Mouse (Mus musculus) kidney, adult 8-10 months (tissue): ENCODE measurements around the gene Cd200.
"Not testable (repeated sequence)": the region's sequence is repeated elsewhere in the genome, so short reads cannot be mapped to it uniquely, and the experiment has no call there.

Source experiments
- DNase-seq, 2 experiments: peaks; one replicate each; pipeline ENCODE4 v3.0.0; 2022

The Cd200 gene

DNA sequence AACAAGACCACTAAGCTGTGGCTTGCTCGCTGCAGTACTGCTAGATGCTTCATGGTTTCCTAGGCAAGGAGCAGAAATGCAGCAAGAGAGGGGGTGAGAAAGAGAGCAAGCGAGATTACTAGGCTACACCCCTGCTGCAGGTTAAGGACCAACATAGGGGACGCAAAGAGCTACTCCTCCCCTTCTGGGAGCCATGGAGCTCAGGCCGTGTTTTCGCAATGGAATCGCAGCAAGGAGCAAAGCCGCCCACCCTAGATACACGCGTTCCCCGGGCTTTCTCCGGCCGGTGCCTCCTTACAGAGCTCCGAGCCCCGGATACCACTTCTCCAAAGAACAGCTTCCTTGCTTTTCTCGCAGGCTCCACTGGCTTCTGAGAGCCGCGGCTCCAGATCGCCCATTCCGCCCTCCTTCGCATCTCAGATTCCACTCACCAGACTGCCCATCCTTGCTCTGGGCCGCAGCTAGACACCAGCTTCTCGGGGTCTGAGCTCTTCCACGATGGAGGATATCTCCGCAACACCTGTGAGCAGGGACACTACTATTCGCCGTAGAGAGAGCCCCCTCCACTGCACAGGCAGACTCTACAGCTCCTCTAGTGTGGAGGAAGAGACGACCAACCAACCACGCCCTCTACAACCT lies at the start of gene Cd200:
Gene Cd200, minus strand, starts transcription at position 629 of the 639 bp plus-strand sequence.
- DNase-seq, result peak; percentile 33 to 45

- DNase-seq, result no peak
These were observed 45.9 kb upstream of the Cd200 start for GRCm38 (mm10) chr16:45454762-45455161.

DNA sequence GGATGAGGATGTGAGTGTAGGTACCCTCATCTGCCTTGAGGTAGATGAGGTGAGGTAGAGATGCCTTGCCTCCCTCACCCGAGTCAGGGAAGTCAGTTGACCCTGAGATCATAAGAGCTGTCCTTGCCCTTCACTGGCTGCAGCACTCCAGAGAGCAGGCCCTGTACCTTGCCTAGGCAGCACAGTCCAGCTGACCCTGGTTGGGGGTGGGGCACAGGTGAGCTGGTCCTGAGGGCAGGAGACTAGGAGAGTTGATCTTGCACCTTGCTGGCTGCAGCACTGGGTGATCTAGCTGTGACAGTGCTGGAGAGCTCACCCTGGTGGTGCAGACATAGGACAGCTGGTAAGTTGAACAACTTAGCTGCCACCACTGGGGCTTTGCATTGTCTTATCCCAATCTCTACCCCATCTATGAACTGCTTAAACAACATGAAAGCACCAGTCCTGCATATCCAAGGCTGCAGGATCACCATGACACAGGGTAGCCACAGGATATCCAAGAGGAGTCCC lies 28.4 kb upstream of the Cd200 start:
- no peak for DNase-seq

DNA sequence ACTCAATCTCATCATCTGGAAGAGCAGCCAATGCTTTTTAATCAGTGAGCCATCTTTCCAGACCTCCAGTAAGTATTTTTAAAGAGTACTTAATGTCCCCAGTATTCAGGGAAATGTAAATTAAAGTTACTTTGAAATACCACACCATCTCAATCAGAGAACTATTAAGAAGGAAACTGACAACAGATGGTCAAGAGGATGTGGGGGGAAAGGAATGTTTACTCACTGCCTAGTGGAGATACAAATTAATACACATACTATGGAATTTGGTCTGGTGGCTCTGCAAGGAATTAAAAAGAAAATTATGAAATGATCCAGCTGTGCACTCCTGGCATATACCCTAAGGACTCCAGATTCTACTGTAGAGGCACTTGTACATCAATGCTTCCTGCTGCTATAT lies 26.7 kb upstream of the Cd200 start:
- DNase-seq, result no peak

DNA sequence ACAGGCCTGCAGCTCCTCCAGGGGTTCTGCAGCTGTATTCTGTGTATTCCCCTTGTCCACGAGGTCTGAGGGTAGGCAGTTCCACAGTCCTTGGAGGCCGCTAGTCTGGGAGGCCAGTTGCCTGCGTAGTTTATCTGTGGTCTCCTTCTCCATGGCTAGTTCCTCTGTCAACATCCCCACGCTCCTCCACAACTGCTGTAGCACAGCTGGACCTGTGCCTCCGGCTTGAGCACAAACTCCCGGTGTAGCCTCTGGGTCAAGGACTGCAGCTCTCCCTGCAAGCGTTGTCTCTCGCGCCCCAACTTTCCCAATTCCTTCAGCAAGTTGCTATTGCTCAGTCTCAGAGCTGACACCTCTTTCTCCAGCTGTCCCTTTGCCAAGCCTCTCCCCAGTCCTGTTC lies 18.8 kb upstream of the Cd200 start:
- DNase-seq, result no peak

GRCm38 (mm10) chr16:45413497-45413896 lies 4.6 kb upstream of the Cd200 start:
- DNase-seq, result no peak

GRCm38 (mm10) chr16:45409064-45409446 lies 202 bp upstream of the Cd200 start:
- not testable (repeated sequence) for DNase-seq

DNA sequence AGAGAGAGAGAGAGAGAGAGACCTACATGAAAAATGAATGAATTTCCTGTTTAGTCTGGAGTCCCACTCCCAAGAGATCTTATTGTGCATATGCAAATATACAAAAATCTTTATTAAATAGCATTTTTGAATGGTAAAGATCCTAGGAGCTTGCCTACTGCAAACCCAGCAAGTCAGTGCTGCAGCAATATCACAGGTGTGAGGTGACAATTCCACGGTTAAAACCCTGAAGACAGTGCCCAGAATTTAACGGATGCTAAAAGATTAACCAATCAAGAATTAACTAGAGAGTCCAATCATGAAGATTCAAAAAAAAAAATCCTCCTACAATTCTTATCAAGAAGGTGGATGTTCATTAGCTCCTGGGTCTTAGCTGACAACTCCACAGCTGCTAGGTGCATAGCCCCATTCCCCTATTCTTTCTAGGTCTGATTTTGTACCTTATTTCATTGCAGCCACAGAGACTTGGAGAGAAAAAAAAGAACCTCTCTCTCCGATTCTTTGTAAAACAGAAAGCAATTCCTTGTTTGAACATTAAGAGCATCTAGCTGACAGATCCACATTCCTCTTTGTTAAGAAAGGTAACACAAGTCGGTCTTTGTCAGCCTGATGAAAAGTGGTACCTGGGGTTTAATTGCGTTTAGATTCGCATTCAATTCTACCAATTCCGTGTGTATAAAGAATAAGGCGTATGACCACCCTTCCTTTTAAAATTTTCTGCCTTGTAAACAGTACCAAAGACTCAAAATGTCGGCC lies 1.0 kb downstream of the Cd200 start:
- DNase-seq, result no peak

- no peak for DNase-seq
These were observed 1.8 kb downstream of the Cd200 start for GRCm38 (mm10) chr16:45407091-45407490.

GRCm38 (mm10) chr16:45402951-45403350 lies 5.9 kb downstream of the Cd200 start:
- no peak for DNase-seq

DNA sequence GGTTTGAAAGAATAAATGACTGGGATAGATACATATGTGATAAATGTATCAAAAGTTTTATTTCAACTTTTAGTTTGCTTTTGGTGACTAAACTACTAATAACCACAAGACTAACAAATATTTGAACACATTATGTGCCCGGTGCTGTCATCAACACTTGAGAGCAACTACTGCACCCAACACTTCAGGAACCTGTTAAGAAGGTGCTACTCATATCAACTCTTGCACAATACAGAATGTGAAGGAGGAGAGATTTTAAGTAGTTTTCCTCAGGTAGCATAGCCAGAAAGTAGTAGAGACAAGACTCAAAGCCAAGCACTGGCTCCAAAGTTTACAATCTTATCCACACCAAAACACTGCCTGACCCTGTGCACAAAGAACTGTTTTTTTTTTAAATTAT lies 6.8 kb downstream of the Cd200 start:
- DNase-seq, result no peak

GRCm38 (mm10) chr16:45399947-45400555 lies 8.8 kb downstream of the Cd200 start:
- no peak for DNase-seq

GRCm38 (mm10) chr16:45399411-45399810 lies 9.4 kb downstream of the Cd200 start:
- no peak for DNase-seq

GRCm38 (mm10) chr16:45397440-45397839 lies 11.4 kb downstream of the Cd200 start:
- DNase-seq, result no peak

GRCm38 (mm10) chr16:45392246-45392645 lies 16.6 kb downstream of the Cd200 start:
- no peak for DNase-seq

GRCm38 (mm10) chr16:45391680-45392079 lies 17.2 kb downstream of the Cd200 start:
- no peak for DNase-seq

DNA sequence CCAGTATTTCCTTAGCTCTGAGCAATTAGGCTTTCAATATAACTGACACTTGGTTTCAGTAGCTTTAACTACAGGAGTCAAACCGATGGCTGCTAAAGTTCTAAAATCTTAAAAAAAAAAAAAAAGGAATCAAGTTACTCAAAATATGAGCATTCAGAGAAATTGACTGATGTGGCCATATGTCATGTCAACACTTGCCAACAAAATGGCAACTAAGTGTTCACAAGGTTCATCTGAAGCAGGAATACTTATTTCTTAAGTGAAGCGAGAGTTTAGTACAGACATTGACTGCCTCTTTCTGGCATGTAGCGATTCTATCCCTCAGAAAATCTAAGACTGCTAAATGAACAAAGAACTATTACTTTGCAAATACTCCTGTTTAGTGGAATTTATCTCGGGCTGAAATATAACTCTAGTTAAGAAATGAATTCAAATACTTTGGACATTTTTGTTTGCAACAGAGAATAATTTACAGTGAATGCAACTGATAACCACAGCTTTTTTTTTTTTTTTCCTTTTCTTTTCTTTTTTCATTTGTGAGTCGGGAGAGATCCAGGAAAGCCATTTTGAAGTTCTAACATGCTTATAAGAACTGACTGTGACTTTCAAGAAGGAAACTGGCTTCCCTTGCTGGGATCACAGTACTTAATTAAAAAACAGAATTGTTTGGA lies 18.4 kb downstream of the Cd200 start:
- DNase-seq, result no peak

DNA sequence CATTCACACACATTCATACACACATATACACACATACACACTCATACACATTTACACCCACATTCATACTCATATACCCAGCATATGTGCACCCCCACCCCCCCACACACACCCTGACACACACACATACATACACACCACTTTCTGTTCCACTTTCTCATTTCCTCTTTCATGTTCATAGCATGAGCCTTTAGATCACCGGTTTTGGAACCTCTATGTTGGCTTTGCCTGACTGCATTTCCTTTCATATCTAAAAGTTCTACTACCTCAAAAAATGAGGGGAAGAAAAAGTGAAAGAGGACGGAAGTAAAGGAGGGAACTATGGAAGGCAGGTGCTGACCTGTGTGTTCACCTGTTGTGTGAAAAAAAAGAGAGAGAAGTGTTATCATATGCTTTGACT lies 19.0 kb downstream of the Cd200 start:
- DNase-seq, result no peak

DNA sequence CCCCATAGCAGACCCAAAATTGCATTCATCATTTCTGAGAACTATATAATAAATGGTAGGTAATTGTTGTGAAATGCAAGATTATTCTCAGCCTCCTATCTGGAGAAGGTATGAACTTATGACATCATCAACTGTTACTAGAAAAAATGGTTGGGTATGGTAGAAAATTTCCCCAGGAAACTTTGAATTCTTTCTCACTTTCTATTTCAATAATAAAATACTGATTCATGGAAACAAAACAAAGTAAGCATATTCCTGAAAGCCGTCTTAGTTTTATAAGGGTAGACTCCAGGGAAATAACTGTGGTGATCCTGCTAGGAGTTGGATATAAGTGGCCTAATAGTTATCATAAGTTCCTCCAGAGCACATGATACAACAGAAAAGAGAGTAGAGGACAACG lies 19.8 kb downstream of the Cd200 start:
- DNase-seq, result no peak

- no peak for DNase-seq
These were observed 27.0 kb downstream of the Cd200 start for GRCm38 (mm10) chr16:45381811-45382210.

DNA sequence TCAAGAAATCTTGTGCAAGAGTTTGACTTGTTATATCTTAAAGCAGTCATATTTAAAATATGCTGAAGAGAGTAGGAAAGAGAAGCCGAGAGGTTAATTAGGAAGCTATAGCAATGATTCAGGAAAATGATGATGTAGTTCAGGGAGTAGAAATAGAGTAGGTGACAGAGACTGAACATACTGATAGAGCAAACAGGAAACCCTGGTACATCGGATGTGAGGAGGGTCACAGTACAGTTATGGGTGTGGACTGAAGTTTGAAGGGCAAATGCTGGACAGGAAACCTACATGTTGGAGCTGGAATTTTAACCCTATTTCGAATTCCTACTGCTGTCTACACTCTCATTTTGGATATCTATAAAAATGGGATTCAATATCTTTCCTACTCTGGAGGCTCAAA lies 29.9 kb downstream of the Cd200 start:
- DNase-seq, result no peak

DNA sequence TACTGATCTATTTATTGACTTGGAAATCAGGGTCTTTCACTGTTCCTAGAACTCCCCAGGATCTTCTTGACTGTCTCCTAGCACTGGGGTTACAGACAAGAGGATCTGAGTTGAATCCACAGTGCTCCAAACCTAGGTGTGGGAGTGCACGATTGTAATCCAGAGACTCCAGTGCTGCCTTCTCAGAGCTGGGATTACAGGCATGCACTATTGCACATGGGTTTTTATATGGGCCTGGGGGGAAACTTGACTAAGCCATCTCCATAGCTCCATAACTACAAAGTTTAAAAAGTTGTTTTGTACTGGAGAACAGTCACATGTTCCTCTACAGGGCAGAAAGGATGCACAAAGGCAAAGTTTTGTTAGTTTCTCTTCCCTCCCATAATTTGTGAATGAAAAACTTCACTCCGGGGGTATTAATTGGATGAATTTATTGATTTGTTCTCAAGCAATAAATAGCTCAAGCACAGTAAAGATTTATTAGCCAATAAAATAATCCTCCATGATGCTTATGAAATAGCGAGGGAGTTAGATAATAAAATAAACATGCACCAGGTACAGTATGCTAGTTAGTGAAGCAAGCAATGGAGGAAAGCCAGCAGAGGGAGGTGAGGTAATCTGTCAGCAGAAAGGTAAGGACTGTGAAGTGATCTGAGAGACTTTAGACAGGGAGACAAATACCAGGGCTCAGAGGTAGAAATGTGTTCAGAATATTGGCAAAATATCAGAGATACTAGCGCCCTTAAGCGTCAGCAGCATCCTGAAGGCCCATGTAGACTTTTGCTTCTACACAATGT lies 30.5 kb downstream of the Cd200 start:
- no peak for DNase-seq

DNA sequence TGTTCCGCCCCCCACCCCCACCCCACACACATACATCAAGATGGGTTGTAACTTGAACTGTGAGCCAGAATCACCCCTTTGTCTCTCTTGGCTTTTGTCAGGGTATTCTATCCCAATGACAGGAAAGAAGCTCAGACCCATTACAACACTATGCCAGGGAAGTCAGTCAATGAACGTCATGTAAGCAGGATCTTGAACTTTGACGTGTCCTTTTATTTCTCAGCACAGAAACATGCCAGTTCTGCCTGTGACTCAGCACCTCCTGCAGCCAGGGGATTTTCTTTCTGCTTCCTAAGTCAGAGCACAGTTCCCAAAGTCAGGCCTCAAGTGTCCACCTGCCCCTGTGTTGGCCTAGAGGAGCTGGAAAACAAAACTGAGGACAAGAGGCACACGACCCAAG lies 31.5 kb downstream of the Cd200 start:
- DNase-seq, result no peak
